Mouse (Mus musculus): ENCODE results near the gene Adgrg7.

DNA sequence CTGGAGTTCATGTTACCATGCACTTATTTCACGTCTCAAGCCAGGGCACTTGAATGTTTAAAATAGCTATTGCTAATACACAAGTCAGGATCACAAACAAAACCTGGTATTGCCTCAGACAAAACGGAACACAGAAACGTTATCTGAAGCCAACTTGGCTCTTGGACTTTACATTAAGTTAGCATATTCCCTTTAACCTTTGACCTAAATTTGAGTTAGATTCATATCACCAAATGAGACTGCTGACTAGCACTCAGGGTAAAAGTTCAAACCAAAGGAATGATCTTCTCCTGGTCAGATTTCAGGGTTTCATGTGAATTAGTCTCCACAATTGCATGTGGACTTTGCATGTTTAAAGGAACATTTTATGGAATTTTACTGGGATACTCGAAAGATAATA, 73.3 kb downstream of the Adgrg7 start:
- TF ChIP-seq EP300 (optimal IDR thresholded peaks at IDR 0.05) (no peak), CTCF (IDR thresholded peaks at IDR 0.05; ENCODE audit: low read depth) (no peak)

All from stomach, postnatal 0 days (tissue).